Mouse (Mus musculus): ENCODE measurements at regions not wholly inside any gene's neighbourhood (a gene's known extent, or its start where the extent isn't known, plus 50 kb on each side); places are given as distances from the start of the nearest gene placed in this dataset.

DNA sequence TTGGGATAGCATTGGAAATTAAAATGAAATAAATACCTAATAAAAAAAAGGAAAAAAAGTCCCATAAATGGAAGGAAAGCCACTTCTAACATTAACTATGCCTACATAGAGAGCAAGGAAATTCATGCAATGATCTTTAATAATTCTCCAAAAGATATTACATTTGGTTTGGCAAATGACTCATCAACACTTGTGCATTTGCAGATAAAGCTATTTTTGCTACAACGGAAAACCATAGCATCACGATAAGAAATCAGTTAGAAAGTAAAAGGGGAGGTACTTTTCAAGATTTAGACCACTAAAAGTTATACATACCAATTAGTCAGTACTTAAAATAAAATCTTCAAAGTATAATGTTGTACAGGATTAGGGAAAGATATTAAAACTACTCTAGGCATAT, 109.4 kb upstream of the Tom1l1 start:
- no peak for DNase-seq (ENCODE audit: low spot score)

DNA sequence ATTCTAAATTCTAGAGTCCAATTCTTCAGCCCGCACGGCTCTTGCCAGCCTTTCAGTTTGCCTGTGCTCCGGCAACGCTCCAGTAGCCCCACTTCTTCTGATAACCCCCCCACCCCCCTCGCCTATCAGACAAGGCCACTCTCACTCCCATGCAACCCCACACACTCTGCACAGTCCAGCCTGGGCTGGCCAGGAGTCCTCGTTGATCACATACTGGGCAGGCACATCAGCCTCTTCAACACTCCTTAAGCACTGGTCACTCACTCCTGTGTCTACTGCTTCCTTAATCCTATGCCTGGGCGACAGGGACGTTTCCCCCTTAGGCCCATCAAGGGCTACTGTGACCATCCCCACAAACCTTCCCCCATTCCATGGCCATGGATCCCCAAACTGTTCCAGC, 95.4 kb upstream of the Tom1l1 start:
- no peak for DNase-seq (ENCODE audit: low spot score)

DNA sequence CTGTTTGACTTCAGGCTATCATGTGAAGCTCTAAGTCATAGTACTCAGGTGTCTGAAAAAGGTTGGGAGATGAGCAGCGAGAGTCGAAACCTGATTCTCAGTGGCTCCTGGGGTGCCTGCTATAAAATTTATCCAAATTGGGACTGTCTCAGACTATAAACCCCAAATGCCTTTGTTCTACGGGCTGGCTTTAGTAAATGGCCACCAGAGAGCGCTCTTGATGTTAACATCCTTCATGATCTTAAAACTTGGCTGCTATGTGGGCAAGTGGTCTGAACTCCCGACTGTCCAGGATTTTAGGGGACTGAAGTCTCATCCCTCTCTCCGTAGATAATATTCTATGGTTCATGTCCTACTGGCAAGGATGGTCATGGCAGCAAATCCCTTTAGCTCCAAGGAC, 94.8 kb upstream of the Tom1l1 start:
- peak; percentile 21 for DNase-seq (ENCODE audit: low spot score)

DNA sequence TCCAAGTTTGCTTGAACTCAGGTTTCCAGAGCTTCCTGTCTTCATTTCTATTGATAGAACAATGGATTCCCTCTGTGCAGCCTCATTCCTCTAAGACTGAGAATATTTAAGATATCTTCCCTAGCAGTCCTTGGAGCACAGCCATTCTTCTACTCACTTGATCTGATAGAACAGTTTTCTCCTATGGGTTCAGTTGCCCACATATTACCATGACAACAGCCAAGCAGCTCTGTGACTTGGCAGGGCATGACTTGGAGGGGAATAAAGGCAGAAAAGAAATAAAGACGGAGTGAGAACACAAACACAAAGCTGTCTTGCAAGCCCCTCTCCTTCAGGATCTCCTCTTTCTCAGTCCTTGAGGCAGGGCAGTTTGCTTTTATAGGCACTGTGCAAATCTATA, 87.6 kb upstream of the Tom1l1 start:
- no peak for DNase-seq (ENCODE audit: low spot score)

DNA sequence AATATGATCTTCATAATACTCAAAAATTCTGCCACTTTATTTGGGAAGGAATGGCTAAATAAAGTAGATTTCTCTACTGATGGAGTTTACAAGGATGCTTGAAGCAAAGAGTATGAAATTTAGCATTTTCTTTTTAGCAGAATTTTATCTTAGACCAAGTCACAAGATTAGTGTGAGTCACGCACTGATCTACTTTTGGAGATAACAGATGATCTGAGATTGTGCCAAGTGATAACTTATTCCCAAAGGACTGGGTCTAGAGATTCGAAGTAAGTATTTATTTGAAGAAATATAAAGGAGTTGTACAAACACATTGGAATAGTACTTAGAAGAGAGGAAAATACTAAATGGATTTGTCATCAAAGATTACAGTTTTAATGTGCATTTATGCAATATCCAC, 67.8 kb upstream of the Tom1l1 start:
- DNase-seq (ENCODE audit: low spot score) = no peak

DNA sequence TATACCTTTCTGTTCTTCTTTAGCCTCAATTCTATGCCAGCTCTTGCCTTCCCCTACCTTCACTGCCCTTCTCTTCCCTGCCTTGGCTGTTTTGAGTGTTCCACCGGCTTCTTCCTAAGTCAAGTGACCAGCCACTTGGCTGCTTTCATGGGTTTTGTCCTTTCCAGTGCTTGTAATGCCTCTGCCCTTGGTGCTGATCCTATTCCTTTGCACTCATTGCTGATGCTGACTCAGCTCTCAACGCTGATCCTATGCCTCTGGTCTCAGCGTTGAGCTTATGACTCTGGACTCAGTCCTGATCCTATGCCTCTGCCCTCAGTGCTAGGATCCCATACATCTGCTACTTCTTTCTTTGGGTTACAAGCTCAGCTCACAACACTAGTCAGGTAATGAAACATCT, 60.3 kb upstream of the Tom1l1 start:
- DNase-seq (ENCODE audit: low spot score) = no peak

DNA sequence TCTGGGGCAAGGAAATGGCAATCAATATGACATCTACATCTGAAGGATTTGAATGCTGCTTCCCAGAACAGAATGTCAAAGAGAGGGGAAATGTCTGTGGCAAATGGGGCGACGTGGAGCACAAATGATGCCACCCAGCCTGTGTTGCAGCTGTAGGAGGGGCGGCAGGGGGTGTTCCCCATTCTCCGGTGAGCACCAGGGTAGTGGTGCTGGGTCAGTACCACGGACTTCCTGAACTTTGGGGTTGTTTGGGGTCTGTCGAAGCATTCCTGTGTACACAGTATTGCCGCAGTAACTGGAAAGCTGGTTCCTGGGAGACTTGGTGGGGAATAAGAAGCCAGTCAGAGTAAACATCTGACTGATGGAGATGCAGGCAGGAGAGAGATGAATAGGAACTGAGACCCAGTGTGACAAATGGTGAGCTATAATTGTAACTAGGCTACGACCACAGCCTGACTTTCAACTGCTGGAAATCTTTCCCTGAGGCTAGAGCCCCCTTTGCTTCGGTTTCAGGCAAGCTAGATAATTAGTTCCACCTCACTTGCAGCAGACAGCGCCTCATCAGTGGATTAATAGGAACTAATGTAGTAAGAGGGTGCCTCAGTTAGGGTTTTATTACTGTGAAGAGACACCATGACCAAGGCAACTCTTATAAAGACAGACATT, 53.9 kb upstream of the Tom1l1 start:
- DNase-seq (ENCODE audit: low spot score) = no peak

DNA sequence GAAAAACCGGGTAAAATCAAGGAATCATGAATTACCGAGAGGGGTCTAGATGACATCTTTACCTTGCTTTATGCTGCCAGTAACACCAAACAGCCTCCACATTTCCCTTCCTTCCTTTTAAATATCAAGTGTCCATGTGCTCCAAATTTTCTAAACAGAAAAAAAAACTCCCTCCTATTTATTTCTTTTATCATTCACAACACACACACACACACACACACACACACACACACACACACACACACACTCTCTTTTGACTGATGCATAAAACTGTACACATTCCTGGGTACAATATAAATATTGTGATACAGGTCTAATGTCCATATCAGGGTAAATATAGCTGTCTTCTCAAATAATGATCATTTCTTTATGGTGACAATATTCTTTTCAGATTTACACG, 51.3 kb upstream of the Tom1l1 start:
- no peak for DNase-seq (ENCODE audit: low spot score)

DNA sequence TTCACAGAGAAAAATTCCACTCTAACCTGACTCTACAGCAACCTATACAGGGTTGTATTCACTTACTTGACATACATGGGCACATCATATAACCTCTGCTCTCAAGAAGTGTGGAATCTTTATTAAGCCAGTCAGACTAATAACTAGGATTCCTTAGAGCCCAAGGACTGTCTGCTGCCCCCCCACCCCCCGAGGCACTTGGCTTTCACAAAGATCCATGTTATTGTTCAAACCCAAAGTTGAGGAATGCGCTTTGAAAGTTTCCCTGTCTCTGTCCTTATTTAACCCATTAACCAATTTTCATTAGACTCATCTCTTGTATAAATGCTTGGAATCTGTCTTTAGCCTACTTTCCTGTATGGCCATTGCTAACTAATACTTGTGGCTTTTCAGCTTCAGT, 50.6 kb upstream of the Tom1l1 start:
- no peak for DNase-seq (ENCODE audit: low spot score)

All from yolk sac, embryonic 10.5 days (tissue).